Mouse (Mus musculus) midbrain, embryonic 14.5 days (tissue): ENCODE data around the gene Hoxc9. TPM values are rescaled to one million over a fixed set of nuclear protein-coding genes. Genes with fewer than 3 reads are reported as not detected.
A peak's percentile ranks its signal among the peaks of the same experiment; 100 is the strongest.

Experiments used
- ATAC-seq: fragments of 200-750 bp; cut with Nextera tagmentation; 2 replicates; pipeline ENCODE4 v1.8.0; 2017; ENCODE audit warnings: moderate number of reproducible peaks, moderate library complexity; ENCODE audit not compliant: low FRiP score, low TSS enrichment
- DNase-seq: peaks from one replicate; pipeline ENCODE4 v3.0.0-alpha.2; 2015
- H3K27ac ChIP-seq: fragments of 300-500 bp; sonication (generic); replicated peaks from 2 replicates; pipeline ENCODE4 v1.5.1; 2014; ENCODE audit warnings: mild to moderate bottlenecking, low read depth, low read length, moderate library complexity
- H3K27me3 ChIP-seq: fragments of 300-500 bp; sonication (generic); 2 replicates; pipeline ENCODE4 v1.6.1; 2014; ENCODE audit warnings: low read length, control low read depth, mixed read lengths; ENCODE audit not compliant: control insufficient read depth, insufficient read depth
- H3K36me3 ChIP-seq: fragments of 300-500 bp; sonication (generic); 2 replicates; pipeline ENCODE4 v1.6.1; 2014; ENCODE audit warnings: low read length, control low read depth; ENCODE audit not compliant: control insufficient read depth, insufficient read depth
- H3K4me1 ChIP-seq: fragments of 300-500 bp; sonication (generic); 2 replicates; pipeline ENCODE4 v1.6.1; 2014; ENCODE audit warnings: mild to moderate bottlenecking, antibody characterized with exemption, low read length, control low read depth; ENCODE audit not compliant: control insufficient read depth, insufficient read depth
- H3K4me2 ChIP-seq: fragments of 300-500 bp; sonication (generic); 2 replicates; pipeline ENCODE4 v1.6.1; 2014; ENCODE audit warnings: mild to moderate bottlenecking, low read length, moderate library complexity
- H3K4me3 ChIP-seq: fragments of 300-500 bp; sonication (generic); replicated peaks from 2 replicates; pipeline ENCODE4 v1.5.1; 2014; ENCODE audit warnings: low read depth, low read length
- H3K9ac ChIP-seq: fragments of 300-500 bp; sonication (generic); replicated peaks from 2 replicates; pipeline ENCODE4 v1.6.1; 2014; ENCODE audit warnings: mild to moderate bottlenecking, low read length, moderate library complexity
- H3K9me3 ChIP-seq: fragments of 300-500 bp; sonication (generic); 2 replicates; pipeline ENCODE4 v1.6.1; 2016; ENCODE audit warnings: low read length, control low read depth, mixed read lengths; ENCODE audit not compliant: control insufficient read depth
- WGBS: fragments of 180-500 bp; shearing (Covaris S2); extraction: QIAGEN DNeasy Blood & Tissue Kit; methylation state at CpG from one replicate; pipeline ENCODE4 v1.1.7; 2014; 5-methylcytosine and 5-hydroxymethylcytosine counted together
- polyA plus RNA-seq: library from polyadenylated mRNA; unstranded; fragments of >200 nt; fragmentation: Nextera tagmentation; extraction: Ambion mirVana; gene quantifications from 2 replicates; pipeline ENCODE4 v1.2.1, GENCODE M21; 2014

Hoxc9 gene
- polyA plus RNA-seq, 1 experiment from 2014 or later: not detected

DNA sequence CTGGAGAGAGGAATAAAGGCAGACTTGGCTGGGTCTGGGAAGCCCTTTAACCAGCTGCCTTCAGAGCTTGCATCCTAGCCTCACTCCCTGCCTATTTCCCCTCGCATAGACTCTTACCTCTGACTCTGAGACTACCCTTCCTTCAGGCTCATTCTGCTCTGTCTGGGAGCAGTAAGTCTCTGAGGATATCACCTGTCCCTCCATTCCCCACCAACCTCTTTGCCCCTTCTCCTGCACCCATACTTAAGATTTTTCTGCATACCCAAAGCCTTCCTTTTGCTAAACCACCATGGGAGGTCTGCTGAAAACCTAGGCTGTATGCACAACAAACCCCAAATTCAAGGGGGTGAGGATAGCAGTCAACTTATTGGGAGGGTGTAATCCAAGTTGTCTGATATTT, 3.7 kb downstream of the Hoxc9 start:
- Histone ChIP-seq H3K4me2 (no peak overlapping the region), H3K4me3 (no peak overlapping the region), H3K9me3 (no peaks in the 10 kb centered on the region), H3K36me3 (no peaks in the 10 kb centered on the region), H3K9ac (no peak overlapping the region), H3K27ac (no peak overlapping the region), H3K27me3 (peaks cover 98% of the 10 kb centered on the region), H3K4me1 (0 out of 2 replicates have a peak, but pooled peaks cover 3% of the 10 kb centered on the region)
- DNase-seq (no peak), ATAC-seq (no peak)
- 0% methylated on average over 1 of the region's 1 CpGs for WGBS

DNA sequence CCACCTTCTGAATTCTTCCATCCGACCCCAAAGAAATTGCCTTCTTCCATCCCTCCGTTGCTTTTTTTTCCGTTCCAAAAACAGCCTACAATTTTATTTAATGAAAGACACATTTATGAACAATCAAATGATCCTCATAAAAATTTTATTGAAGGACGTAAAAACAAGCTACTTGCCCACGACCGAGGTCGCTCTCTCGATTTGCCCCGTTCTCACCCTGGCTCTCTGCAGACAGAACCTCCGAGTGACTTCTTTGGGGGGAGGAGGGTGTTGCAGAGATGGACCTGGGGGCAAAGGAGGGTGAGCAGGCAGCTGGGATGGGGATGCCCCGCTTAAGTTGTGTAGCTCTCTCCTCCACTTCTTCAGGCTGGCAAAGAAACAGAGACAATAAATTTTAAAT, 4.1 kb downstream of the Hoxc9 start:
- no peak for ATAC-seq

DNA sequence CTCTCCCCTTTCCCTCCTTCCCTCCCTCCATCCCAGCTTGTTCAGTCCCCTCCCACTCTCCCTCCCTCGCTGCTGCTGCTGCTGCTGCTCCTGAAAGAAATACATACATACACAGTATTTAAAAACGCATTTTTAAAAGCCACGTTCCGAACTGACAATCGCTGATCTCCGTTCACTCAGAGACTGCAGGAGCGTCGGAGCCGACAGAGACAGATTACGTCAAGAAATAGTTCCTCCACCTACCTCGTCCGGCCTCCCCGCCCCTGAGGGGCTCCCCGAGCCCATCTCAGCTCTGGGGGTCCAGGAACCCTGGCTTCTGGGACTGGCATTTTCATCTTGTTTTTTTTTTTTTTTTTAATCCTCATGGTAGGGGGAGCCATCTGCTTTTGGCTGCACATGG, 4.7 kb downstream of the Hoxc9 start:
- under 1% methylated on average over 14 of the region's 14 CpGs for WGBS
- H3K4me2 ChIP-seq: peak overlapping the region; percentile 40; the same call in 1 of the 2 replicates
- no peaks in the 10 kb centered on the region for H3K36me3 ChIP-seq
- H3K4me3 ChIP-seq: 0 out of 2 replicates have a peak overlapping the region, but pooled peaks have one; percentile 14
- H3K9me3 ChIP-seq: no peaks in the 10 kb centered on the region
- ATAC-seq: no peak
- H3K9ac ChIP-seq: no peak overlapping the region
- 0 out of 2 replicates have a peak, but pooled peaks cover 3% of the 10 kb centered on the region for H3K4me1 ChIP-seq
- no peak overlapping the region for H3K27ac ChIP-seq
- H3K27me3 ChIP-seq: peaks cover 98% of the 10 kb centered on the region
- DNase-seq: no peak

More for the DNA sequence above, 4.1 kb downstream of the Hoxc9 start:
- no peak for DNase-seq
- H3K27ac ChIP-seq: no peak overlapping the region
- H3K9me3 ChIP-seq: no peaks in the 10 kb centered on the region
- no peak overlapping the region for H3K4me2 ChIP-seq
- WGBS: 2% methylated on average over 11 of the region's 11 CpGs
- H3K4me1 ChIP-seq: 0 out of 2 replicates have a peak, but pooled peaks cover 3% of the 10 kb centered on the region
- H3K4me3 ChIP-seq: no peak overlapping the region
- no peak overlapping the region for H3K9ac ChIP-seq
- H3K36me3 ChIP-seq: no peaks in the 10 kb centered on the region
- peaks cover 98% of the 10 kb centered on the region for H3K27me3 ChIP-seq

GRCm38 (mm10) chr15:102981379-102982288, 5.4 kb downstream of the Hoxc9 start:
- ATAC-seq: no peak; the same call in 1 of the 2 replicates
- no peak overlapping the region for H3K27ac ChIP-seq
- H3K4me3 ChIP-seq: 0 out of 2 replicates have a peak overlapping the region, but pooled peaks have one; percentile 14
- peaks cover 99% of the 10 kb centered on the region for H3K27me3 ChIP-seq
- H3K4me1 ChIP-seq: 0 out of 2 replicates have a peak, but pooled peaks cover 3% of the 10 kb centered on the region
- H3K9ac ChIP-seq: no peak overlapping the region
- DNase-seq: peak; percentile 53
- 1% methylated on average over 88 of the region's 88 CpGs for WGBS
- H3K9me3 ChIP-seq: no peaks in the 10 kb centered on the region
- H3K4me2 ChIP-seq: peak overlapping the region; percentile 40
- H3K36me3 ChIP-seq: no peaks in the 10 kb centered on the region

DNA sequence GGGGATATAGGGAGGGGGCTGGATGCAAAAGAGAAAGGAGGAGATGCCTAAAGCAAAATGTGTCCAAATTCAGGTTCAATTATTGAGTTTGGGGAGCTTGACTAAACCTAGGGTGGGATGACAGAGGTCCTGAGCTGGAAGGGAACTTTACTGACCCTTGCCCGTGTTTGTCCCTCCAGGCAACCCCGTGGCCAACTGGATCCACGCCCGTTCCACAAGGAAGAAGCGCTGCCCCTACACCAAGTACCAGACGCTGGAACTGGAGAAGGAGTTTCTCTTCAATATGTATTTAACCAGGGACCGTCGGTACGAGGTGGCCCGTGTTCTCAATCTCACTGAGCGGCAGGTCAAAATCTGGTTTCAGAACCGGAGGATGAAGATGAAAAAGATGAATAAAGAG, 7.5 kb downstream of the Hoxc9 start:
- Histone ChIP-seq H3K27ac (no peak overlapping the region), H3K4me2 (no peak overlapping the region), H3K9me3 (no peaks in the 10 kb centered on the region), H3K4me1 (0 out of 2 replicates have a peak, but pooled peaks cover 3% of the 10 kb centered on the region), H3K36me3 (no peaks in the 10 kb centered on the region), H3K4me3 (no peak overlapping the region), H3K27me3 (peaks cover 99% of the 10 kb centered on the region), H3K9ac (no peak overlapping the region)
- DNase-seq (no peak), ATAC-seq (no peak)
- under 1% methylated on average over 12 of the region's 12 CpGs for WGBS

- H3K27me3 ChIP-seq: peaks cover 99% of the 10 kb centered on the region
- DNase-seq (no peak), ATAC-seq (no peak)
- H3K4me3 ChIP-seq: no peak overlapping the region
- H3K4me2 ChIP-seq: no peak overlapping the region
- H3K9ac ChIP-seq: no peak overlapping the region
- H3K9me3 ChIP-seq: no peaks in the 10 kb centered on the region
- H3K36me3 ChIP-seq: no peaks in the 10 kb centered on the region
- WGBS: 1% methylated on average over 10 of the region's 10 CpGs
- no peak overlapping the region for H3K27ac ChIP-seq
- 0 out of 2 replicates have a peak, but pooled peaks cover 3% of the 10 kb centered on the region for H3K4me1 ChIP-seq
These were observed 8.3 kb downstream of the Hoxc9 start for GRCm38 (mm10) chr15:102984521-102984920.

DNA sequence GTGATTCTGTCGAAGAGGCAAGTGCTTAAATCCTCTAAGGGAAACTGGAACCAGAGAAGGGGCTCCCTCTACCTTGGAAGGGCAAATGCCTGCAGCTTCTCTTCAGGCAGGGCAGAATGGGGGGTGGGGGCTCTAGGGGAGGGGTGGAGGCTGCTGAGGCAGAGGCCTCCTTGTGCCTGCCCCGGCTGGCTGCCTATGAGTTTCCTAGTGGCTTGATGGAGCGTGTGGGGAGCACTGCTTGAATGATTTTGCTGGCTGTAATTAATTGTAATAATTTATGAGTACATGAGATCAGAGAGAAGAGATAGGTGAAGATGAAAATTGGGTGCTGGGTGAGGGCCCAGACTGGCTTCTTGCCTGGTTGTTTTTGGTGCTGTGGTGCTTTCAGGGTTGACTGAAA, 8.7 kb downstream of the Hoxc9 start:
- H3K4me2 ChIP-seq: no peak overlapping the region
- H3K4me3 ChIP-seq: no peak overlapping the region
- no peak overlapping the region for H3K9ac ChIP-seq
- ATAC-seq (no peak), DNase-seq (no peak)
- H3K4me1 ChIP-seq: 0 out of 2 replicates have a peak, but pooled peaks cover 3% of the 10 kb centered on the region
- H3K9me3 ChIP-seq: no peaks in the 10 kb centered on the region
- H3K27me3 ChIP-seq: peaks cover 99% of the 10 kb centered on the region
- no peaks in the 10 kb centered on the region for H3K36me3 ChIP-seq
- H3K27ac ChIP-seq: no peak overlapping the region
- 3% methylated on average over 3 of the region's 3 CpGs for WGBS

GRCm38 (mm10) chr15:102987124-102987833, 11.0 kb downstream of the Hoxc9 start:
- Histone ChIP-seq H3K9me3 (no peaks in the 10 kb centered on the region), H3K4me2 (no peak overlapping the region), H3K9ac (no peak overlapping the region), H3K4me1 (no peaks in the 10 kb centered on the region), H3K27me3 (peaks cover 97% of the 10 kb centered on the region), H3K4me3 (no peak overlapping the region), H3K36me3 (no peaks in the 10 kb centered on the region), H3K27ac (no peak overlapping the region)
- WGBS: 2% methylated on average over 21 of the region's 21 CpGs
- DNase-seq (peak; percentile 97), ATAC-seq (peak; percentile 27; the same call in 1 of the 2 replicates)
